Mouse (Mus musculus): Measurements from ENCODE around the gene Tns1. TPM values are rescaled to one million over a fixed set of nuclear protein-coding genes. Genes with fewer than 3 reads are reported as not detected.
A peak's percentile ranks its signal among the peaks of the same experiment; 100 is the strongest.

The Tns1 gene
- polyA plus RNA-seq, 1 experiment from 2014 or later, result 120 TPM

DNA sequence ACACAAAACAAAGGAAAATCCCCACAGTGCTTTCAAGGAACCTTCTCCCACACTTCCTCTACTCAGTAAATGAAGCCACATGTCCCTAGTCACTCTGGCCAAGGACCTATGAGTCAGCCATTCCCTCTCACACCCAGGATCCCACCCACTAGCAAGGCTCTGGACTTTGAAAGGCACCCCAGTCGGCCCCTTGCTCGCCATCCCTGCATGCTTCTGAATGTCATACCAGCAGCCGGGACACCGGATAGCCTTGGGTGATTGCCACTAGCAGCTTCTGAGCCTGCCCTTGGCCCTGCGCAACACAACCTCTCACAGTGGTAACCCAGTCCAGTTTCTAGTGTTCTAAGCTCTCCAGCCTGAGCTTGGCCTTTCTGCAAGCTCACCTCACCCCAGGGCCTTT, 58.2 kb downstream of the Tns1 start:
- peaks cover 49% of the 10 kb centered on the region for H3K4me1 ChIP-seq (ENCODE audit: control insufficient read depth, insufficient read depth, low read length)
- H3K4me3 ChIP-seq (ENCODE audit: low read length), result no peak overlapping the region
- H3K27ac ChIP-seq (ENCODE audit: low read length), result 0 out of 2 replicates have a peak overlapping the region, but pooled peaks have one; percentile 12
- no peak for ATAC-seq (replicated peaks; ENCODE audit: extremely low read depth, insufficient read depth, low FRiP score)
- 51% methylated on average over 5 of the region's 5 CpGs for WGBS
- H3K36me3 ChIP-seq (ENCODE audit: control insufficient read depth, insufficient read depth), result no peaks in the 10 kb centered on the region
- H3K4me2 ChIP-seq (ENCODE audit: low read depth, low read length), result peak overlapping the region; percentile 11; the same call in 1 of the 2 replicates
- H3K27me3 ChIP-seq (ENCODE audit: control insufficient read depth, insufficient read depth, low read length), result no peaks in the 10 kb centered on the region
- H3K9ac ChIP-seq (ENCODE audit: low read length), result no peak overlapping the region
- no peaks in the 10 kb centered on the region for H3K9me3 ChIP-seq (replicated peaks; ENCODE audit: control insufficient read depth, low read length)

DNA sequence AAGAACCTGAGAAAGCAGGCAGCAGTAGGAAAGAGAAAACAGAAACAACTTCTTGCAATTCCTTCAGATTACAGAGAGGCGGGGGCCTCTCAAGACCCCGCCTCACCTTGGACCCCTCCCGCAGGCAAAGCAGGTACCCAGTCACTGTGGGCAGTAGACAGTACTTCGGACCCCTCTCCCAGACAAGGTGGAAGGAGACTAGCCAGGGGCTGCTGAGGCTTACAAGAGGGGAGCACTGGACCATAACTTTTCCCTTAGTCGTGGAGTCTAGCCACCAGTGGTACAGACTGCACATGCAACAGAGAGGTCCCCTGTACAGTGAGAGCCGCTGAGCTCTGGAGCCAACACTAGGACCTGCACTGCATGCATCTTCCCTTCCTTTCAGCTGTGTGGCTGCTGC, 64.2 kb downstream of the Tns1 start:
- no peaks in the 10 kb centered on the region for H3K27me3 ChIP-seq (ENCODE audit: control insufficient read depth, insufficient read depth, low read length)
- no peaks in the 10 kb centered on the region for H3K36me3 ChIP-seq (ENCODE audit: control insufficient read depth, insufficient read depth)
- no peak overlapping the region for H3K27ac ChIP-seq (ENCODE audit: low read length)
- no peak for ATAC-seq (replicated peaks; ENCODE audit: extremely low read depth, insufficient read depth, low FRiP score)
- peaks cover 29% of the 10 kb centered on the region for H3K4me1 ChIP-seq (ENCODE audit: control insufficient read depth, insufficient read depth, low read length)
- H3K9ac ChIP-seq (ENCODE audit: low read length), result no peak overlapping the region
- H3K4me2 ChIP-seq (ENCODE audit: low read depth, low read length), result no peak overlapping the region
- 67% methylated on average over 6 of the region's 6 CpGs for WGBS
- no peaks in the 10 kb centered on the region for H3K9me3 ChIP-seq (replicated peaks; ENCODE audit: control insufficient read depth, low read length)
- H3K4me3 ChIP-seq (ENCODE audit: low read length), result no peak overlapping the region

DNA sequence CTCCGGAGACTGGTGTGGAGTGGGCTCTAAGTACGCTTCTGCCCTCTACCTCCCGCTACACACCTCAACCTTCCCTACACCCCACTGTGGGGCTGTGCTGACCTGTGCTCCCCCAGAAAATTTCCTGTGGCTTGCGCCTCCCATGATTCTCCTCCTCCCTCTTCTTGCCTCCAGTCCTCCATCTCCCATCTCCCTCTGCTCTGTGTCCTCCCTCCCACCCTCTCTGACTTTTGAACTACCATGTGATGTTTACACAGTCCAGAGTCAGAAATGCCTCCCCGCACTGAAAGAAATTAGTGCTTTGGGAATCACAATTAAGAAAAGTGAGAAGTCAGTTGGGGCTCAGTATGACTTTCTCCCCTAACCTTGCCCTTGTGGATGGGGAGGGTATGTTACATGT, 64.7 kb downstream of the Tns1 start:
- Histone ChIP-seq H3K9ac (ENCODE audit: low read length) (no peak overlapping the region), H3K4me3 (ENCODE audit: low read length) (no peak overlapping the region), H3K4me1 (ENCODE audit: control insufficient read depth, insufficient read depth, low read length) (peaks cover 33% of the 10 kb centered on the region), H3K27me3 (ENCODE audit: control insufficient read depth, insufficient read depth, low read length) (no peaks in the 10 kb centered on the region), H3K36me3 (ENCODE audit: control insufficient read depth, insufficient read depth) (no peaks in the 10 kb centered on the region), H3K9me3 (replicated peaks; ENCODE audit: control insufficient read depth, low read length) (no peaks in the 10 kb centered on the region), H3K27ac (ENCODE audit: low read length) (no peak overlapping the region), H3K4me2 (ENCODE audit: low read depth, low read length) (no peak overlapping the region)
- WGBS, result 85% methylated on average over 5 of the region's 5 CpGs
- no peak for ATAC-seq (replicated peaks; ENCODE audit: extremely low read depth, insufficient read depth, low FRiP score)

DNA sequence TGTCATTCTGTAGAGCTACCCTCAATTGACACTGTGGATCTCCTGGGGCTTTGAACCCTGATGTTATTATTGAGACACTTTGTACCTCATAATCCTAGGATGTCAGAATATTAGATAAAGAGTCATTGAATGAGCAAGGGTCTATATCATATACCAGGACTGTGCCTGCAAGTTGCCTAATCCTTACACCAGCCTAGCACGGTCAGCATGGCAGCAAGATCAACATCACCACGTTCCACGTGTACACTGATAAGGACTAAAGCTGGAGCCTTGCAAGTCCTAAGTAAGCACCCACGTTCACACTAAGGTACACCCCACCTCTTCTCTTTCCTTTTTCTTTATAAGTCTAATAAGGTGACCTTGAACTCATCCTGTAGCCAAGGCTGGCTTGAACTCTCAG, 65.5 kb downstream of the Tns1 start:
- Histone ChIP-seq H3K4me3 (ENCODE audit: low read length) (no peak overlapping the region), H3K9ac (ENCODE audit: low read length) (no peak overlapping the region), H3K4me2 (ENCODE audit: low read depth, low read length) (no peak overlapping the region), H3K27me3 (ENCODE audit: control insufficient read depth, insufficient read depth, low read length) (no peaks in the 10 kb centered on the region), H3K27ac (ENCODE audit: low read length) (no peak overlapping the region), H3K4me1 (ENCODE audit: control insufficient read depth, insufficient read depth, low read length) (peaks cover 39% of the 10 kb centered on the region), H3K36me3 (ENCODE audit: control insufficient read depth, insufficient read depth) (no peaks in the 10 kb centered on the region), H3K9me3 (replicated peaks; ENCODE audit: control insufficient read depth, low read length) (no peaks in the 10 kb centered on the region)
- no peak for ATAC-seq (replicated peaks; ENCODE audit: extremely low read depth, insufficient read depth, low FRiP score)
- 46% methylated on average over 4 of the region's 4 CpGs for WGBS

DNA sequence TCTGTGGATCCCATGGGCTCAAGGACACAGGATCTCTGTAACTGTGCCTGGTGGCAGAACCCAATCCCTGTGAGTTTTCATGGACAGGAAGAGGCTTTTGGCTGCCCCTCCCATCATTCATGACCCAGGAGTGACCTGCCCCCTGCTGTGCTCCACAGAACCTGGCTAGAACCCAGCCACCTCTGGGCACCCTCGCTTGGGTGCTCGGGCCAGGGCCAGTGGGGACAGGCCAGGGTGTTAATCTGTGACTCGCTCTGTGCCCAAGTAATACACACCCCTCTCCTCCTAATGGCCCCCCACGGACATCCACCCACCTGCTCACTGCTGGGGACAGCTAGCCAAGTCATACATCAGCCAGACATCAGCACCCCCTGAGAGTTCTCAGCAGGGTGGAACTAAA, 65.9 kb downstream of the Tns1 start:
- Histone ChIP-seq H3K36me3 (ENCODE audit: control insufficient read depth, insufficient read depth) (no peaks in the 10 kb centered on the region), H3K4me1 (ENCODE audit: control insufficient read depth, insufficient read depth, low read length) (peaks cover 44% of the 10 kb centered on the region), H3K27ac (ENCODE audit: low read length) (no peak overlapping the region), H3K4me2 (ENCODE audit: low read depth, low read length) (no peak overlapping the region), H3K9ac (ENCODE audit: low read length) (no peak overlapping the region), H3K9me3 (replicated peaks; ENCODE audit: control insufficient read depth, low read length) (no peaks in the 10 kb centered on the region), H3K27me3 (ENCODE audit: control insufficient read depth, insufficient read depth, low read length) (no peaks in the 10 kb centered on the region), H3K4me3 (ENCODE audit: low read length) (no peak overlapping the region)
- no peak for ATAC-seq (replicated peaks; ENCODE audit: extremely low read depth, insufficient read depth, low FRiP score)
- 59% methylated on average over 4 of the region's 4 CpGs for WGBS

DNA sequence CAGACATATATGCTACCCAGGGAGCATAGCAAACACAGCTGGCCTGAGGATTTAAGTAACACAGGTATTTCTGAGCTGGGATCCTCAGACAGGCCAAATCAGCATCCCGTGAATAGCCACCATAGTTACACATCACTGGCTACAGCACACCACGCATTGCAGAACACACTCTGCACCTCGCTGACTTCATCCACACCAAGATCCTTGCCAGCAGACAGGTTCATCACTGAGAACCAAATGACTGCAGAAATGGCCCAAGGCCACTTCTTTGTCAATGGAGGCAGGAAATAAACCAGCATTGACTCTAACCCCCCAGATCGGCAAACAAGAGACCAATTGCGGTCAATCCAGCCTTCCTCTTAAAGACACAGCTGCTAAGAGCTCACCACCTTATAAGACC, 66.7 kb downstream of the Tns1 start:
- H3K27ac ChIP-seq (ENCODE audit: low read length), result no peak overlapping the region
- H3K9ac ChIP-seq (ENCODE audit: low read length), result no peak overlapping the region
- H3K4me2 ChIP-seq (ENCODE audit: low read depth, low read length), result no peak overlapping the region
- no peaks in the 10 kb centered on the region for H3K36me3 ChIP-seq (ENCODE audit: control insufficient read depth, insufficient read depth)
- no peak for ATAC-seq (replicated peaks; ENCODE audit: extremely low read depth, insufficient read depth, low FRiP score)
- H3K9me3 ChIP-seq (replicated peaks; ENCODE audit: control insufficient read depth, low read length), result no peaks in the 10 kb centered on the region
- 71% methylated on average over 5 of the region's 5 CpGs for WGBS
- no peak overlapping the region for H3K4me3 ChIP-seq (ENCODE audit: low read length)
- H3K4me1 ChIP-seq (ENCODE audit: control insufficient read depth, insufficient read depth, low read length), result peaks cover 52% of the 10 kb centered on the region
- no peaks in the 10 kb centered on the region for H3K27me3 ChIP-seq (ENCODE audit: control insufficient read depth, insufficient read depth, low read length)

DNA sequence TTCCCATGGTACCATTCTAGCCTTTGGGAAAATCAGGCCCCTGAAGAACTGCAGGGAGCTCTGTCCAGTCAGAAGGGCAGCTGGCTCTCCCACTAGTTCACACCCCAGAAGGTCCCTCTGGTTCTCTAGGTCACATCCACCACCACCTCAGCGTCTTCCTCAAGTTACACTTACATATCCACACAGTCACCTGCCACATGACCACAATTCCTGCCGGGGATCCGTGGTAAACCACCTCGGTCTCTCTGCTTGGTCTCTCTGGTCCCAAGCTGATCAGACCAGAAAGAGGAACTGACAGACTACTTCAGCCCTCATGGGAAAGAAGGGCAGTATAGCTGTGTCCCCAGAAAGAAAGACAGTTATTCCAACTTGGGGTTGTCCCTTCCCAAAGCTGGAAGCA, 68.7 kb downstream of the Tns1 start:
- no peaks in the 10 kb centered on the region for H3K36me3 ChIP-seq (ENCODE audit: control insufficient read depth, insufficient read depth)
- H3K4me2 ChIP-seq (ENCODE audit: low read depth, low read length), result no peak overlapping the region
- no peak for ATAC-seq (replicated peaks; ENCODE audit: extremely low read depth, insufficient read depth, low FRiP score)
- H3K9me3 ChIP-seq (replicated peaks; ENCODE audit: control insufficient read depth, low read length), result no peaks in the 10 kb centered on the region
- H3K9ac ChIP-seq (ENCODE audit: low read length), result no peak overlapping the region
- no peak overlapping the region for H3K4me3 ChIP-seq (ENCODE audit: low read length)
- H3K27me3 ChIP-seq (ENCODE audit: control insufficient read depth, insufficient read depth, low read length), result no peaks in the 10 kb centered on the region
- H3K27ac ChIP-seq (ENCODE audit: low read length), result peak overlapping the region; percentile 91; the same call in 1 of the 2 replicates
- WGBS, result 78% methylated on average over 4 of the region's 4 CpGs
- peaks cover 59% of the 10 kb centered on the region for H3K4me1 ChIP-seq (ENCODE audit: control insufficient read depth, insufficient read depth, low read length)

DNA sequence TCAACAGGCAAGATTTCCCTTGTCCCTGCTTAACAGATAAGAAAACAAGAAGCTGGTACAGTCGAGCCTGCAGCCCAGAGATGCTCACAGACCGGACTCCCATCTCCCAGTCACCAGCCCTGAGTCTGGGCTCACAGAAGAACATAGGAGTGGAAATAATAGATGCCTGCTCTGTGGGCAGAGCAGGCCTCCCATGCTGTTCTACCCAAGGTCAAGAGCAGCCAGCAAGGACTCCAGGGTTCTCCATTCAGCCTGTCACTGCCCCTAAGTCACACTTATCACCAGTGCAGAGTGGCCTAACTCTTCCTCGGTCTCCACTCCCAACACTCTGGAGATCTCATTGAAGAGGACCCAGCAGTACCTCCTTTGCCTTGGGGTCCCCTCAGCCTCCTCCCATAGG, 69.8 kb downstream of the Tns1 start:
- Histone ChIP-seq H3K9me3 (replicated peaks; ENCODE audit: control insufficient read depth, low read length) (no peaks in the 10 kb centered on the region), H3K4me3 (ENCODE audit: low read length) (no peak overlapping the region), H3K36me3 (ENCODE audit: control insufficient read depth, insufficient read depth) (no peaks in the 10 kb centered on the region), H3K27ac (ENCODE audit: low read length) (peak overlapping the region; percentile 91), H3K27me3 (ENCODE audit: control insufficient read depth, insufficient read depth, low read length) (no peaks in the 10 kb centered on the region), H3K4me1 (ENCODE audit: control insufficient read depth, insufficient read depth, low read length) (peaks cover 63% of the 10 kb centered on the region), H3K9ac (ENCODE audit: low read length) (peak overlapping the region; percentile 46), H3K4me2 (ENCODE audit: low read depth, low read length) (peak overlapping the region; percentile 17; the same call in 1 of the 2 replicates)
- no peak for ATAC-seq (replicated peaks; ENCODE audit: extremely low read depth, insufficient read depth, low FRiP score)
- 29% methylated on average over 3 of the region's 3 CpGs for WGBS

DNA sequence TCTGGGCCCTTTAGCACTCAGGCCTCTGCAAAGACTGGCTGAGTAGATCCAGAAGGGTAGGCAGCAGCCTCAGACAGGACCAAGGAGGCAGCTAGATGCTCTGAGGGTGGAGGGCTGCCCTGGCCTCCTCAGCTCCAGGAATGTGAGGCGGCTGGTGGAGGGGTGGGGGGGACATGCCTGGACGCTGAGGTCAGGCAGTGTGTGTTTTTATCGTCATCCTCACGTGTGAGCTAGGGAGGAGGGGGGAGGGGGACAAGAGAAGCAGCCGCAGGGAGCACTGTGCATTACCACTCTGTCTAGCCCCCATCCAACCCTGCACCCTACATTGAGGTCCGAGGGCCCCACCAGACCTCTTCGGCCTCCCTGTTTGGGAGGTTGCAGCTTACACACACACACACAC, 70.2 kb downstream of the Tns1 start:
- Histone ChIP-seq H3K27me3 (ENCODE audit: control insufficient read depth, insufficient read depth, low read length) (no peaks in the 10 kb centered on the region), H3K27ac (ENCODE audit: low read length) (peak overlapping the region; percentile 91), H3K4me3 (ENCODE audit: low read length) (no peak overlapping the region), H3K4me2 (ENCODE audit: low read depth, low read length) (peak overlapping the region; percentile 17; the same call in 1 of the 2 replicates), H3K9ac (ENCODE audit: low read length) (peak overlapping the region; percentile 53), H3K4me1 (ENCODE audit: control insufficient read depth, insufficient read depth, low read length) (peaks cover 61% of the 10 kb centered on the region), H3K36me3 (ENCODE audit: control insufficient read depth, insufficient read depth) (no peaks in the 10 kb centered on the region), H3K9me3 (replicated peaks; ENCODE audit: control insufficient read depth, low read length) (no peaks in the 10 kb centered on the region)
- 12% methylated on average over 7 of the region's 7 CpGs for WGBS
- ATAC-seq (replicated peaks; ENCODE audit: extremely low read depth, insufficient read depth, low FRiP score), result peak; percentile 85
